Mouse (Mus musculus): ENCODE results near the gene Trim68. TPM values are rescaled to one million over a fixed set of nuclear protein-coding genes. Genes with fewer than 3 reads are reported as not detected.
"Not testable (repeated sequence)": the region's sequence is repeated elsewhere in the genome, so short reads cannot be mapped to it uniquely, and the experiment has no call there.

The Trim68 gene
- 12.6 and 17.6 TPM in 2 replicates for total RNA-seq (2017)

- ATAC-seq (replicated peaks in 1 of 2; ENCODE audit: insufficient read depth in 1 of 2, low FRiP score in 2 of 2, low TSS enrichment in 1 of 2, low read depth in 1 of 2, poor library complexity in 2 of 2, severe bottlenecking in 2 of 2): peak; percentile 100
These were observed at the start of gene Trim68 for GRCm38 (mm10) chr7:102686944-102687501. Trim68 (minus strand) TSS chr7:102687327.

DNA sequence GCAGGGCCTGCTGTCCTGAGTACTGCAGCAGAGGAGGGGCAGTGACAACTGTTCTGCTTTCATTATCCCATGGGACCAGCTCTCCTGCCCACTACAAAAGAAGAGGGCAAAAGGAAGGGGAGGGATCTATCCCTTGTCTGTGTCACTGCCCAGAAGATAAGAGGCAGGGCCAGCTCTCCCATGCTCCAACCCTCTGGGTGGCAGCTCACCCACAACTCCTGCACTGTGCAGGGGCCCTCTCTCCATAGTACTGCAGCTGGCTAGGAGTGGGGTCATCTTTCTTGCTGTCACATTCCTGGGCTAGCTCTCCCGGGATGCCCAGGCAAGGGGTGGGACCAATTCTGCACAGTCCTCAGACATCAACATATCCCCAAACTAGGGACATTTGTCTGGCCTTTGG is 46.7 kb upstream of the Trim68 start:
- no peak for ATAC-seq (replicated peaks in 1 of 2; ENCODE audit: insufficient read depth in 1 of 2, low FRiP score in 2 of 2, low TSS enrichment in 1 of 2, low read depth in 1 of 2, poor library complexity in 2 of 2, severe bottlenecking in 2 of 2)

DNA sequence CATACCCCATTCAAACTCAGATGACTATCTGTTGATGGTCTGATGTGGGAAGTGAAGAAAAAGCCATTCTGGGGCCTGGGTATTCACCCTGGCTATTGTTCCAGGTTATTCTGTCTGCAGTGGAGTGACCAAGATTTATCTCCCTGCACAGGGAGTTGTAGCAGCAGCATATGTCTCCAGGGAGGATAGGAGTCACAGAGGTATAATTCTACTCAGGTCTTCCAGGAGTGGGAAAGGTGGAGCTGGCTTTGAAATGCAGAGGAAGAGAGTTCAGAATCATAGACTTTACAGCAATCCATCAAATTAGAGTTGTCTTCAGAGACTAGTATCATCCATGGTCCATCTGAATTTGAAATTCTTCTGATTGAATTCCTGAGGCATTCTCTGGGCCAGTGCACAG is 40.3 kb upstream of the Trim68 start, which contains the start of gene Olfr559:
TSS of gene Olfr559 (minus strand) at position 101 of the 400 bp plus-strand sequence.
- ATAC-seq (replicated peaks in 1 of 2; ENCODE audit: insufficient read depth in 1 of 2, low FRiP score in 2 of 2, low TSS enrichment in 1 of 2, low read depth in 1 of 2, poor library complexity in 2 of 2, severe bottlenecking in 2 of 2): no peak

GRCm38 (mm10) chr7:102718970-102719369 is 31.8 kb upstream of the Trim68 start, which contains the start of gene Olfr33:
Olfr33 (minus strand) TSS chr7:102719070.
- ATAC-seq (replicated peaks in 1 of 2; ENCODE audit: insufficient read depth in 1 of 2, low FRiP score in 2 of 2, low TSS enrichment in 1 of 2, low read depth in 1 of 2, poor library complexity in 2 of 2, severe bottlenecking in 2 of 2): no peak

- no peak for ATAC-seq (replicated peaks in 1 of 2; ENCODE audit: insufficient read depth in 1 of 2, low FRiP score in 2 of 2, low TSS enrichment in 1 of 2, low read depth in 1 of 2, poor library complexity in 2 of 2, severe bottlenecking in 2 of 2)
These were observed 14.8 kb upstream of the Trim68 start, which contains the start of gene Olfr558 for GRCm38 (mm10) chr7:102701915-102702314. Olfr558 (plus strand) TSS chr7:102702215.

DNA sequence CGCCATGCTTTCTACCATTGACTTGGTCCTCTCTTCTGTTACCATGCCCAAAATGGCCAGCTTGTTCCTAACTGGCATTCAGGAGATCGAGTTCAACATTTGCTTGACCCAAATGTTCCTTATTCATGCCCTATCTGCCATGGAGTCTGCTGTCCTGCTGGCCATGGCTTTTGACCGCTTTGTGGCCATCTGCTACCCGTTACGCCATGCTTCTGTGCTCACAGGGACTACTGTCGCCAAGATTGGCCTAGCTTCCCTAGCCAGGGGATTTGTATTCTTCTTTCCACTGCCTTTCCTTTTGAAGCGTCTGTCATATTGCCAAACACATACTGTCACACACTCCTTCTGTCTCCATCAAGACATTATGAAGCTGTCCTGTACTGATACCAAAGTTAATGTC is 11.3 kb upstream of the Trim68 start:
- ATAC-seq (replicated peaks in 1 of 2; ENCODE audit: insufficient read depth in 1 of 2, low FRiP score in 2 of 2, low TSS enrichment in 1 of 2, low read depth in 1 of 2, poor library complexity in 2 of 2, severe bottlenecking in 2 of 2): no peak

DNA sequence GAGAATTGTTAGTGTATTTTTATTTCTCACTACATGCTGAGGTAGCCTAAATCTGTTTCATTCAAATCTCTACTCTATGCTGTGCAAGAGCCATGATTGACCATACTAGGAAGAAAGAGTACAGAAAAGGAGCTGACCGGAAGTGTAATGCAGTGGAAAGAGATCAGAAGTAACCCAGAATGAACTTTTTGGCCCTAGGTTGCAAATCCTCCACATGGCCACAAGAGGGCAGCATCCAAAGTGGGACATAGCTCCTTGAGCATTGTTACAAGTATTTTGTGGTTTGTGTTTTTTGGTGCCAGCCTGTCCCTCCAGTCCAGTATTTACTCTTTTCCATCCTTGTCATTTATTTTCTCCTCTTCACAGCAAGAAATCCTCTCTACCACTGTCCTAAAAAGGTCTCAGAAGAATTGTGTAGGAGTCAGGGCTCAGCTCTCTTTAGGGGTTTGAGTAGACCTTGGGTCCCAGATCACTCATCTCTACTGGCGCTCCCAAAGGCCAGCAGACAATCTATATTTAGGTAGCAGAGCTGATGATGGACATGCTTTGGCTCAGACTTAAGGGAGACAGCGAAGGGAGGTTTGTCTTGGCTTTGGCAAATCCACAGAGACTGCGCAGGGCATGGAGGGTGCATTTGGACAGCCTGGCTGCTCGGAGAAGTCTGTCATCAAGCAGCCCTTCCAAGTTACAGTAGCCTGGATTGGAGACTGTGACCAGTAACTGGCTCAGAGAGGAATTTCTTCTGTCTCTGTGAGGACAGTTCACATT is 8.4 kb upstream of the Trim68 start, which contains the start of gene Olfr557:
TSS of gene Olfr557 (plus strand) at position 553 of the 768 bp plus-strand sequence.
- ATAC-seq (replicated peaks in 1 of 2; ENCODE audit: insufficient read depth in 1 of 2, low FRiP score in 2 of 2, low TSS enrichment in 1 of 2, low read depth in 1 of 2, poor library complexity in 2 of 2, severe bottlenecking in 2 of 2): peak; percentile 69 to 77

DNA sequence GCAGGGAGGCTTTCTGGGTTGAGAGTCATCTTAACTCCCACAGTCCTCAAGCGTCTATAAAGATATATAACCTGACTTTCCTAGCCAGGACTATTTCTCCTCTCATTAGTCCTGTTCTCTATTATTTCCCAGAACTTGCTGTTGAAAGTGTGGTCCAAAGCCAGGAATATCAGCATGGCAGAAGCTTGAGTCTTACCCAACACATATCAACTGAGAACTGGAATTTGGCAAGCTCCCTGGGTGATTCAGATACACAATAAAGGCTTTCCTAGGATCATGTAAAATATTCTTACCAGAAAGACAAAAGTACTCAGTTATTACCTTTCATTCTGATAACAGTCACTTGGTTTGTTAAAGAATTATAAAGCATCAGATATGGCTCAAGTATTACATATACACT is 5.2 kb downstream of the Trim68 start:
- no peak for ATAC-seq (replicated peaks in 1 of 2; ENCODE audit: insufficient read depth in 1 of 2, low FRiP score in 2 of 2, low TSS enrichment in 1 of 2, low read depth in 1 of 2, poor library complexity in 2 of 2, severe bottlenecking in 2 of 2)

DNA sequence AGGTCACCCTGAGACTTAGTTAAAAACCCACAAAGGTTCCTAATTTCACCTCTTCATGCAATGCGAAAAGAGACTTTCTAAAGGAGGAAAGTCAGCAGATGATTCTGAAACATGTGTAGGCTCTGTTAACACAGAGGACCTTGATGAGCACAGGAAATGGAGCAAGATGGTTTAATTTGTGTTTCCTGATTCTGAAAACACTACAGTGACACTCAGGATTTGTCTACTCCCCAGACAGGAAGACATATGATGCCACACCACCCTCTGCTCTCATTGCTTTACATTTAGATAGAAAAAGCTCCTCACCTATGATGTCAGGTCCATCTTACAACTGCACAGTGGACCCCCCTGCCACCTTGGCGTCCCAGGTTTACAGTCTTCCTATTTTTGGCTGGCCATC is 10.9 kb downstream of the Trim68 start:
- ATAC-seq (replicated peaks in 1 of 2; ENCODE audit: insufficient read depth in 1 of 2, low FRiP score in 2 of 2, low TSS enrichment in 1 of 2, low read depth in 1 of 2, poor library complexity in 2 of 2, severe bottlenecking in 2 of 2): peak; percentile 37 to 38; a peak in 2 of 4 replicates

GRCm38 (mm10) chr7:102665378-102665777 is 21.7 kb downstream of the Trim68 start:
- peak; percentile 14 to 49; a peak in 2 of 4 replicates for ATAC-seq (replicated peaks in 1 of 2; ENCODE audit: insufficient read depth in 1 of 2, low FRiP score in 2 of 2, low TSS enrichment in 1 of 2, low read depth in 1 of 2, poor library complexity in 2 of 2, severe bottlenecking in 2 of 2)

DNA sequence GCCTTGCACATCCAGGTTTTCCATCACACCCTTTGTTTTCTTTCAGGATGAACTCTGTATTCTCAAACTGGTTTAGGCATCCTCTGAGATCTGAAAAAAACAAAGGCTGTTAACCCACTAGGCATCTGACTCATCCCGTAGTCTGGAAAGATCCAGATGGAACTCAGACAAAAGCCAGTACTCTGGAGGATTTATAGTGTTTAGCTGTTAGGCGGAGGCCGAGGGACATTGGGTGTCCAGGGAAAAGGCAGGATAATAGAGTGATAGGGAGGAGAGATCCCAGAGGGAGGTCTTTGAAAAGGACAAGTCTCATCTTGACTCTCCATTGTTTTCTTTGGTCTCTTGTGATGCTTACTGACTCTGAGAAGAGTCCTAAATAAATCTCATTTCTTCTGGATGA is 22.5 kb downstream of the Trim68 start, which contains the start of gene Olfr556:
TSS of gene Olfr556 (plus strand) at position 301 of the 400 bp plus-strand sequence.
- ATAC-seq (replicated peaks in 1 of 2; ENCODE audit: insufficient read depth in 1 of 2, low FRiP score in 2 of 2, low TSS enrichment in 1 of 2, low read depth in 1 of 2, poor library complexity in 2 of 2, severe bottlenecking in 2 of 2): no peak

DNA sequence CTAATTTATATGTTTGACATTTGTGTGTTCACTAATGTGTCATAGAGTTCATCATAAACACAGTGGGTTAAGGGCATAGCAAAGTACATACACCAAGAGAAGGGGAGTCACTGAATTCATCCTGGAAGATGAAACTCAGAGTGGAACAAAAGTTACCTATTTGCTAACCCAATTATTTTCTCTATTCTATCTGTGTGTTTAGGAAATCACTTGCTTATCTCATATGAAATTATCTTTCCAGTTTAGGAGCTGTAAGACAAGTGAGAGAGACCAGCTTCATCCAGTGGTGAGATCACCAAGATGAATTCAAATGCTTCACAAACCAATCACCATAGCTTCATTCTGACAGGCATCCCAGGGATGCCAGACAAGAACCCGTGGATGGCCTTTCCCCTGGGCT is 28.6 kb downstream of the Trim68 start, which contains the start of gene Olfr555:
TSS of gene Olfr555 (plus strand) at position 301 of the 400 bp plus-strand sequence.
- ATAC-seq (replicated peaks in 1 of 2; ENCODE audit: insufficient read depth in 1 of 2, low FRiP score in 2 of 2, low TSS enrichment in 1 of 2, low read depth in 1 of 2, poor library complexity in 2 of 2, severe bottlenecking in 2 of 2): no peak

DNA sequence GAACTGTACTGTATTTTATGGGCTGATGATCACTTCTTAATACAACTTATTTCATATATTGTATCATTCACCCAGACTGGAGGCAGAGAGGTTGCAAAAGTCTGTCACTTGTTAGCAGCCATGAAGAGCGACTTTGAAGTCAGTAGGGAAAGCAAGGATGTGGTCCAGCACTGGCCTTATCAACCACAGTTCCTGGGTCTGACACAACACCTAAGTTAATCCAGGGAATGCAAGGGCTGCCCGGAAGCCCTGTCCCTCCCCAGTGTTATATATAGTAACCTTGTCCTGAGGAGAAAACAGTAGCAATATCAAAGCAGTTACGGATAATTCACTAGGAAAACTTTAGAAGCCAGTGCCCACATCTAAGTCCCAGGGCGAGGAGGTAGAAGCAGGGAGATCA is 42.2 kb downstream of the Trim68 start:
- not testable (repeated sequence) for ATAC-seq (replicated peaks in 1 of 2; ENCODE audit: insufficient read depth in 1 of 2, low FRiP score in 2 of 2, low TSS enrichment in 1 of 2, low read depth in 1 of 2, poor library complexity in 2 of 2, severe bottlenecking in 2 of 2)

DNA sequence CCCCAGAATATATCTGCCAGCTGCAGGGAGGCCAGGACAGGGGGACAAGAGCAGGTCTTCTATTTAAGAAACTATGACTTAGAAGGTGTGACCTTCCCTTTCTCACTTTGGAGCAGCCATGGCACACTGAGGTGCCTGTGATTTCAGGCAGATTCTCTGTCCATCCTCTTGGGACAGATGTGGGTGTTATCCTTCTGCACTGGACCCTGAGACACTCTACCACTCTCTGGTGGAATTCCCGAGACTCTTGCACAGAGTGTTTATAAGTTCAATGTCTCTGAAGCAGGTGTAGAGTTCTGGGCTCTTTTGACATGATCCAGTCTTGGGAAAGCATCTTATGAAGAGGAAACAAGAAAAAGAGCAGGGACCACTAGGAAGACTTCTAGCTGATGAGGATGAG is 49.0 kb downstream of the Trim68 start, which contains the start of gene Olfr554:
TSS of gene Olfr554 (plus strand) at position 301 of the 400 bp plus-strand sequence.
- no peak for ATAC-seq (replicated peaks in 1 of 2; ENCODE audit: insufficient read depth in 1 of 2, low FRiP score in 2 of 2, low TSS enrichment in 1 of 2, low read depth in 1 of 2, poor library complexity in 2 of 2, severe bottlenecking in 2 of 2)

DNA sequence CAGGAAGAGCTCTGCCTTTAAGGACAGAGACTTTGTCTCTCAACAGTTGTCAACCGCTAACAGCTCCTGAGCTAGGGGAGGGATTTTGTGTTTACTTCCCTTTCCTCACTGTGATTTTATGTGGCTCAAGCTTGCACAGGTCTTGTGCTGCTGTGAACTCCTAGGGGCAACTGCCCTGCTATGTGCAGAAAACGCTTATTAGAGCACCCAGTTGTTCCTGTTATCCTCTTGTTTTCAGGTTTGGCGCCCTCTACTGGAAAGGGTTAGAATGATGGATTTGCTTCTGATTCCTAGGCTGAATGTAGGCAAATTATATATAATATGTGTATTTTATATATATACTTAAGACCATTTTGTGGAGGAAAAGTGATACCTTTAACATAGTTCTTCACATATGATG is 50.5 kb downstream of the Trim68 start:
- peak; percentile 53 to 86 for ATAC-seq (replicated peaks in 1 of 2; ENCODE audit: insufficient read depth in 1 of 2, low FRiP score in 2 of 2, low TSS enrichment in 1 of 2, low read depth in 1 of 2, poor library complexity in 2 of 2, severe bottlenecking in 2 of 2)

All from hematopoietic stem cell, adult 5-6 weeks (primary cell).